Mouse (Mus musculus) lung, postnatal 0 days (tissue): Measurements from ENCODE around the gene Dgkz.

Source experiments
- CTCF ChIP-seq: IDR thresholded peaks from 2 replicates; pipeline ENCODE4 v1.5.1; 2016; ENCODE audit warnings: antibody characterized with exemption, mild to moderate bottlenecking
- EP300 ChIP-seq: IDR thresholded peaks from 2 replicates; pipeline ENCODE4 v1.6.1; 2016; ENCODE audit warnings: antibody characterized with exemption, mild to moderate bottlenecking, control low read depth

DNA sequence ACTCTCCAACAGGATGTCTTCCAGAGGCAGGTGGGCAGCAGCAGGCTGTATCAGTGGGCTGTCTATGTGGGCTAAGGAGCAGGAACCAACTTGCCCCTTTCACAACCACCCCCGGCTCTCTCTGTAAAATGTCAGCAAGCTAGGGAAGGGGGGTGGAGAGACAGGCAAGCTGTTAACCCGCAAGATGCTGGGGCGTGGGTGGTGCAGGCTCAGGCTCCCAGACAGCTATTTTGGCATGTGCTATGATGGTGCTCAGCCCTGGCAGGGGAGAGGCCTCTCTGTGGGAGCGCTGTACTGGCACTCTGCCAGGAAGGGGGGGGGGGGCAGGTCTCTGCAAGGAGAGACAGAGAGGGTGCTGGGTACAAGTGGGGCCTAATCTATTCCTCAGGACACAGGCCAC lies 18.6 kb downstream of the Dgkz start:
- TF ChIP-seq EP300 = no peak
- no peak for TF ChIP-seq CTCF
